Mouse (Mus musculus): Measurements from ENCODE around the gene Fcgr2b.
"Not testable (repeated sequence)": the region's sequence is repeated elsewhere in the genome, so short reads cannot be mapped to it uniquely, and the experiment has no call there.

DNA sequence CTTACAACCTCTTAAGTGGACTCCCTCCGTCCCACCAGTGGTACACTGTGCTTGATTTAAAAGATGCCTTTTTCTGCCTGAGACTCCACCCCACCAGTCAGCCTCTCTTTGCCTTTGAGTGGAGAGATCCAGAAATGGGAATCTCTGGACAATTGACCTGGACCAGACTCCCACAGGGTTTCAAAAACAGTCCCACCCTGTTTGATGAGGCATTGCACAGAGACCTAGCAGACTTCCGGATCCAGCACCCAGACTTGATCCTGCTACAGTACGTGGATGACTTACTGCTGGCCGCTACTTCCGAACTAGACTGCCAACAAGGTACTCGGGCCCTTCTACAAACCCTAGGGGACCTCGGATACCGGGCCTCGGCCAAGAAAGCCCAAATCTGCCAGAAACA, 31.4 kb downstream of the Fcgr2b start:
- TF ChIP-seq POLR2A (IDR thresholded peaks at IDR 0.05; ENCODE audit: insufficient read depth, low read length); CTCF (IDR thresholded peaks at IDR 0.05; ENCODE audit: low read depth, low read length): not testable (repeated sequence)
